Mouse (Mus musculus) stomach, embryonic 16.5 days (tissue): ENCODE measurements around the gene Acadvl. TPM values are rescaled to one million over a fixed set of nuclear protein-coding genes. Genes with fewer than 3 reads are reported as not detected.
A peak's percentile ranks its signal among the peaks of the same experiment; 100 is the strongest.

Source experiments
- ATAC-seq: fragments of 200-750 bp; cut with Nextera tagmentation; 2 replicates; pipeline ENCODE4 v1.8.0; 2017; ENCODE audit warnings: moderate number of reproducible peaks, moderate TSS enrichment; ENCODE audit not compliant: insufficient read depth, low FRiP score
- H3K27ac ChIP-seq: fragments of 300-500 bp; sonication (generic); 2 replicates; pipeline ENCODE4 v1.5.1; 2014; ENCODE audit warnings: low read length
- H3K27me3 ChIP-seq: fragments of 300-500 bp; sonication (generic); 2 replicates; pipeline ENCODE4 v1.6.1; 2014; ENCODE audit warnings: low read length, control low read depth, mixed read lengths; ENCODE audit not compliant: control insufficient read depth, insufficient read depth
- H3K36me3 ChIP-seq: fragments of 300-500 bp; sonication (generic); 2 replicates; pipeline ENCODE4 v1.6.1; 2014; ENCODE audit warnings: low read length; ENCODE audit not compliant: control insufficient read depth, insufficient read depth
- H3K4me1 ChIP-seq: fragments of 300-500 bp; sonication (generic); 2 replicates; pipeline ENCODE4 v1.6.1; 2014; ENCODE audit warnings: low read length, control low read depth, mixed read lengths; ENCODE audit not compliant: control insufficient read depth, insufficient read depth
- H3K4me2 ChIP-seq: fragments of 300-500 bp; sonication (generic); 2 replicates; pipeline ENCODE4 v1.6.1; 2014; ENCODE audit warnings: low read depth, low read length, mixed read lengths
- H3K4me3 ChIP-seq: fragments of 300-500 bp; sonication (generic); replicated peaks from 2 replicates; pipeline ENCODE4 v1.5.1; 2014; ENCODE audit warnings: mild to moderate bottlenecking, low read length
- H3K9ac ChIP-seq: fragments of 300-500 bp; sonication (generic); 2 replicates; pipeline ENCODE4 v1.6.1; 2014; ENCODE audit warnings: low read length
- H3K9me3 ChIP-seq: fragments of 300-500 bp; sonication (generic); replicated peaks from 2 replicates; pipeline ENCODE4 v1.6.1; 2016; ENCODE audit warnings: low read length, control low read depth; ENCODE audit not compliant: control insufficient read depth
- WGBS: fragments of 180-500 bp; shearing (Covaris S2); extraction: QIAGEN DNeasy Blood & Tissue Kit; methylation state at CpG from one replicate; pipeline ENCODE4 v1.1.7; 2014; 5-methylcytosine and 5-hydroxymethylcytosine counted together
- polyA plus RNA-seq: library from polyadenylated mRNA; unstranded; fragments of >200 nt; fragmentation: Nextera tagmentation; extraction: Ambion mirVana; gene quantifications from 2 replicates; pipeline ENCODE4 v1.2.1, GENCODE M21; 2015

Gene Acadvl
- polyA plus RNA-seq, 1 experiment from 2014 or later = 119 TPM

- Histone ChIP-seq H3K36me3 (0 out of 2 replicates have a peak, but pooled peaks cover 7% of the 10 kb centered on the region), H3K4me3 (peak within 1 kb of the TSS; percentile 72), H3K27me3 (no peaks in the 10 kb centered on the region), H3K9me3 (no peaks in the 10 kb centered on the region), H3K4me1 (peaks cover 26% of the 10 kb centered on the region), H3K4me2 (peak within 1 kb of the TSS; percentile 90), H3K9ac (peak within 1 kb of the TSS; percentile 90), H3K27ac (peak within 1 kb of the TSS; percentile 97)
- under 1% methylated on average over 48 of the region's 48 CpGs for WGBS
- peak; percentile 58 for ATAC-seq
Measured at GRCm38 (mm10) chr11:70000396-70000898, 14.8 kb downstream of the Acadvl start, which contains the start of gene Dvl2. TSS of gene Dvl2 (plus strand) at chr11:70000595.

GRCm38 (mm10) chr11:69999666-70000065 lies 15.5 kb downstream of the Acadvl start:
- Histone ChIP-seq H3K4me3 (0 out of 2 replicates have a peak overlapping the region, but pooled peaks have one; percentile 72), H3K4me2 (no peak overlapping the region), H3K36me3 (peaks cover 8% of the 10 kb centered on the region), H3K4me1 (peaks cover 31% of the 10 kb centered on the region), H3K9me3 (no peaks in the 10 kb centered on the region), H3K27ac (peak overlapping the region; percentile 55), H3K9ac (no peak overlapping the region), H3K27me3 (no peaks in the 10 kb centered on the region)
- ATAC-seq = no peak
- WGBS = 81% methylated on average over 8 of the region's 8 CpGs

DNA sequence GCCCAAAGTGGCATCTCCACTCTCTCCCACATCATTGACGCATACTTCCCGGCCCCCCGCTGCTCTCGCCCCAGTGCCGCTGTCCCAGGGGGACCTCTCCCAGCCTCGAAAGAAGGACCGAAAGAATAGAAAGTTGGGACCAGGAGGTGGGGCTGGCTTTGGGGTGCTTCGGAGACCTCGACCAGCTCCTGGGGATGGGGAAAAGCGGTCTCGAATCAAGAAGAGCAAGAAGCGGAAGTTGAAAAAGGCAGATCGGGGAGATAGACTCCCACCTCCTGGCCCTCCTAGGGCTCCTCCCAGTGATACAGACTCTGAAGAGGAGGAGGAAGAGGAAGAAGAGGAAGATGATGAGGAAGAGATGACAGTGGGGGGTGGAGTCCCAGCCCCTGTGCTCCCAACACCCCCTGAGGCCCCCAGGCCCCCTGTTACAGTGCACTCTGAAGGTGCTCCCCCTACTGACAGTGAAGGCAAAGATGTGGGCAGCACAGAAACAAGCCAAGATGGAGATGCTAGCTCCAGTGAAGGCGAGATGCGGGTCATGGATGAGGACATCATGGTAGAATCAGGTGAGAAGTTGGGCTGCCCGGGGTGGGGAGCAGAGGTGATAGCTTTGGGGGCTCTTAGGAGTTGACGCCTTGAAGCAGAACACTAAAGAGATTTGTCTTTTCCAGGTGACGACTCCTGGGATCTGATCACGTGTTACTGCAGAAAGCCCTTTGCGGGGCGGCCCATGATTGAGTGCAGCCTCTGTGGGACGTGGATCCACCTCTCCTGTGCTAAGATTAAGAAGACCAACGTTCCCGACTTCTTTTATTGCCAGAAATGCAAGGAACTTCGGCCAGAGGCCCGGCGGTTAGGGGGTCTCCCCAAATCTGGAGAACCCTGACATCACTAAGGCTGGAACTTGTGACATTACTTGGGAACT lies 16.4 kb downstream of the Acadvl start:
- Histone ChIP-seq H3K9me3 (no peaks in the 10 kb centered on the region), H3K4me3 (no peak overlapping the region), H3K4me1 (peaks cover 34% of the 10 kb centered on the region), H3K27ac (no peak overlapping the region), H3K9ac (no peak overlapping the region), H3K4me2 (no peak overlapping the region), H3K36me3 (peaks cover 16% of the 10 kb centered on the region), H3K27me3 (no peaks in the 10 kb centered on the region)
- 91% methylated on average over 27 of the region's 27 CpGs for WGBS
- ATAC-seq = no peak

- Histone ChIP-seq H3K9ac (peak overlapping the region; percentile 89), H3K27me3 (no peaks in the 10 kb centered on the region), H3K4me1 (peaks cover 35% of the 10 kb centered on the region), H3K9me3 (no peaks in the 10 kb centered on the region), H3K4me3 (peak overlapping the region; percentile 75), H3K27ac (peak overlapping the region; percentile 99), H3K36me3 (peaks cover 16% of the 10 kb centered on the region), H3K4me2 (peak overlapping the region; percentile 58)
- ATAC-seq = peak; percentile 62
- WGBS = under 1% methylated on average over 43 of the region's 44 CpGs
Measured at GRCm38 (mm10) chr11:69997070-69997509, 18.1 kb downstream of the Acadvl start.

DNA sequence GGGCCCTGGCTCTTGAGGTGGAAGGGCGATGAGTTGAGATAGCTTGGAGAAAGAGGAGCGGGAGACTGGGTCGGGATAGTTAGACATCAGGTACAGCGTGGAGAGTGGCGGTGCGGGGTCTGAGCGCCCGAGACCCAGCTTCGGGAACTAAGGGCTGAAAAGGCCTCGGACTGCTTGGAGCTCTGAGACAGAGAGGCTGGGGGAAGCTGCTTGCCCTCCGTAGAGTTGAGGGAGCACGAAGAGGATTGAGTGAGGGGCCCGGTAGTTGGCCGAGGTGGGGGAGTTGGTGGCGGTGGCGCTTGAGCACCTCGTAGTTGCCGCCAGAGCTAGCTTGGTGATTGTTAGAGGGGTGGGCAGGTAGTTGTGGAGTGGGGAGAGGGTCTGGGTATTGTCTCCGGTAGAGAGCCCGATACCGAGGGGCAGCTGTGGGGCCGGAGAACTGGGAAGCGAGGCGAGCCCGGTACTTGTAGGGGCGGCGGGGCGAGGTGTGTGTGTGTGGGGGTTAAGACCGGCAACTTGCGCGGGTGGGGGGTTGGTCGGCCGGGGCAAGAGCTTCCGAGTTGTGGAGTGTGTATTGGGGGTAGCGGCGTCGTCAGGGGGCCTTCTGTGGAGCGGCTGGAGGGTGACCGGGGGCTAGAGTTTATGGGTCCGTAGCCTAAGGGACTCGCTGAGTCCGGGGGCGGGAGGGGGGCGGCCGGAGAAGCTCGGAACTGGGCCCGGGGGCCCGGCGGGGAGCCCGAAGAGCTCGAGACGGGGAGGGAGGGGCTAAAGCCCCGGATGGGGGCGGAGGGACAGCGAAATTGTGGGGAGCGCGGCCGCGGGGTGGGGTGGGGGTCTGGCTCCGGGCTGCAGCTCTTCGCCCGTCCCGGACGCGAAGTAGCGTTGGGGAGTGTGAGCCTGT lies 18.8 kb downstream of the Acadvl start:
- WGBS = under 1% methylated on average over 59 of the region's 66 CpGs

DNA sequence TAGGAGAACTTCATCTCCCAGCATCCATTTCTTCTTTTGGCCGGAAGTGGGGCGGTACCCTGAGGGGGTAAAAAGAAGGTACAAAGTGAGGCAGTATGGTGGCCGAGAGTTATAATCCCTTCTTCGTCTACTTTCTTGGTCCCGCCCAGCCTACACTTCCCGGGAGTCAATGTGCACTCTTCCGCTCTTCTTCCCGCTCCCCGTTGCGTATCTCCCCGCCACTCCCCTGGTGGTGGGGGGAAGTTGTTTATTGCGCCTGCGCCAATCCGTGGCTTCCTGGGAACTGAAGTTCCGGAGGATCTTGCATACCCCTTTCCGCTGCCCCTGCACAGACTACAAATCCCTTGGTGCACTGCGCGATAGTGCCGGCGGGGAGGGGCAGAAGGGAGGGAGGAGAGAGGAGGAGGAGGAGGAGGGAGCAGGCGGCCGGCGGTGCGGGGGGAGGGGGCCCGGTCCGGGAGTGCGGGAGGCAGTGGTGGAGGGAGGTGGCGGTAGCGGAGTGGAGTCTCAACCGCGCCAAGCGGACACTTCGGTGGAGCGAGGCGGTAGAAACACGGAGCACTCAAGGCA lies 19.7 kb downstream of the Acadvl start, which contains the start of gene Phf23:
Gene Phf23 (plus strand): TSS at position 387 of the 570 bp plus-strand sequence.
- Histone ChIP-seq H3K4me1 (peaks cover 27% of the 10 kb centered on the region), H3K4me2 (peak within 1 kb of the TSS; percentile 58), H3K9ac (peak within 1 kb of the TSS; percentile 89), H3K4me3 (peak within 1 kb of the TSS; percentile 75), H3K27ac (peak within 1 kb of the TSS; percentile 99), H3K9me3 (no peaks in the 10 kb centered on the region), H3K27me3 (no peaks in the 10 kb centered on the region), H3K36me3 (peaks cover 16% of the 10 kb centered on the region)
- peak; percentile 86 for ATAC-seq
- WGBS = under 1% methylated on average over 36 of the region's 36 CpGs

More for the DNA sequence above, 18.8 kb downstream of the Acadvl start:
- Histone ChIP-seq H3K27ac (peak overlapping the region; percentile 99), H3K4me3 (peak overlapping the region; percentile 75), H3K4me1 (peaks cover 28% of the 10 kb centered on the region), H3K4me2 (peak overlapping the region; percentile 58), H3K9ac (peak overlapping the region; percentile 89), H3K36me3 (peaks cover 16% of the 10 kb centered on the region), H3K9me3 (no peaks in the 10 kb centered on the region), H3K27me3 (no peaks in the 10 kb centered on the region)
- peak; percentile 6; the same call in 1 of the 2 replicates for ATAC-seq

DNA sequence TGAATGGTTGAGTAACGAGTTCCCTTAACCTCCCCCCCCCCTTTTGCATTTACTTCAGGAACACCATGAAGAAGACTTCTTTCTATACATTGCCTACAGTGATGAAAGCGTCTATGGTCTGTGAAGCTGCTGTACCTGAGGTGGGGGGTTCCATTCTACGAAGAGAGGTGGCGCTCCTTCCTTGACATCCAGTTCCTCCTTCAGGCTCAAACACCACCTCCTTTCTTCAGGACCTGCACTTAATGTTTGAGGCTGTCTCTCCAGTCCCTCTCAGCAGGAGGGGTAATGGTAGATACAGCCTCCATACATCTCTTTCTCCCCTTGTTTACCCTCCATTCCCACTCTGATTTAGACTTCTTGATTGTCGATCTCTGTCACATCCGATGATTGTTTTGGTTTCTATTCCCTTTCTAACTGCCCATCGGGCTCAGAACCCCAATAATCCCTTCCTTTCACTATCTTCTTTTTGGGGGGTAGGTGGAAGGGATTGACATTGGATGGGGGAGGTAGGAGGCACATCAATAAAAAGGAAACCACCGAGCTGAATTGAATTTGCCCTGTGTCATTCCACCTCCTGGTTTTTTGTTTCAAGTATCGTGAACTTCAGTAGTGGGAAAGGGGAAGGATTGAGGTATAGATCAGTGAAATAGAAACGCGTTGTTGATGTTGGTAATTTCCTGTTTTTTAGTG lies 20.7 kb downstream of the Acadvl start:
- Histone ChIP-seq H3K9ac (no peak overlapping the region), H3K27me3 (no peaks in the 10 kb centered on the region), H3K4me1 (peaks cover 28% of the 10 kb centered on the region), H3K27ac (no peak overlapping the region), H3K4me2 (peak overlapping the region; percentile 45), H3K4me3 (peak overlapping the region; percentile 75), H3K9me3 (no peaks in the 10 kb centered on the region), H3K36me3 (peaks cover 17% of the 10 kb centered on the region)
- 77% methylated on average over 11 of the region's 11 CpGs for WGBS
- ATAC-seq = no peak

- Histone ChIP-seq H3K9ac (peak overlapping the region; percentile 98), H3K4me3 (peak overlapping the region; percentile 96; the same call in 1 of the 2 replicates), H3K4me1 (peaks cover 27% of the 10 kb centered on the region), H3K27me3 (no peaks in the 10 kb centered on the region), H3K27ac (no peak overlapping the region), H3K9me3 (no peaks in the 10 kb centered on the region), H3K36me3 (peaks cover 26% of the 10 kb centered on the region), H3K4me2 (peak overlapping the region; percentile 73)
- WGBS = 85% methylated on average over 3 of the region's 3 CpGs
- ATAC-seq = no peak
Measured at GRCm38 (mm10) chr11:69992932-69993331, 22.3 kb downstream of the Acadvl start.
